Mouse (Mus musculus) midbrain, embryonic 13.5 days (tissue): ENCODE measurements around the gene Sdk1. TPM values are rescaled to one million over a fixed set of nuclear protein-coding genes. Genes with fewer than 3 reads are reported as not detected.

Source experiments
- ATAC-seq: fragments of 200-750 bp; cut with Nextera tagmentation; 2 replicates; pipeline ENCODE4 v1.8.0; 2017; ENCODE audit warnings: mild to moderate bottlenecking, moderate TSS enrichment, moderate library complexity
- H3K27ac ChIP-seq: fragments of 300-500 bp; sonication (generic); 2 replicates; pipeline ENCODE4 v1.5.1; 2015; ENCODE audit warnings: inconsistent platforms, mild to moderate bottlenecking, moderate library complexity
- H3K27me3 ChIP-seq: fragments of 300-500 bp; sonication (generic); 2 replicates; pipeline ENCODE4 v1.6.1; 2015; ENCODE audit warnings: mild to moderate bottlenecking, inconsistent platforms
- H3K36me3 ChIP-seq: fragments of 300-500 bp; sonication (generic); 2 replicates; pipeline ENCODE4 v1.6.1; 2015; ENCODE audit warnings: mild to moderate bottlenecking, inconsistent platforms
- H3K4me1 ChIP-seq: fragments of 300-500 bp; sonication (generic); replicated peaks from 2 replicates; pipeline ENCODE4 v1.6.1; 2015; ENCODE audit warnings: inconsistent platforms
- H3K4me2 ChIP-seq: fragments of 300-500 bp; sonication (generic); replicated peaks from 2 replicates; pipeline ENCODE4 v1.6.1; 2015; ENCODE audit warnings: moderate library complexity, mild to moderate bottlenecking, inconsistent platforms
- H3K4me3 ChIP-seq: fragments of 300-500 bp; sonication (generic); replicated peaks from 2 replicates; pipeline ENCODE4 v1.5.1; 2015; ENCODE audit warnings: mild to moderate bottlenecking, inconsistent platforms
- H3K9ac ChIP-seq: fragments of 300-500 bp; sonication (generic); replicated peaks from 2 replicates; pipeline ENCODE4 v1.6.1; 2015; ENCODE audit warnings: mild to moderate bottlenecking, inconsistent platforms
- H3K9me3 ChIP-seq: fragments of 300-500 bp; sonication (generic); 2 replicates; pipeline ENCODE4 v1.6.1; 2016; ENCODE audit warnings: mild to moderate bottlenecking, inconsistent platforms
- WGBS: fragments of 180-500 bp; shearing (Covaris S2); methylation state at CpG from one replicate; pipeline ENCODE4 v1.1.7; 2015; 5-methylcytosine and 5-hydroxymethylcytosine counted together
- polyA plus RNA-seq: library from polyadenylated mRNA; unstranded; fragments of >200 nt; fragmentation: Nextera tagmentation; extraction: Ambion mirVana; gene quantifications from 2 replicates; pipeline ENCODE4 v1.2.1, GENCODE M21; 2015

Sdk1 gene
- polyA plus RNA-seq, 1 experiment from 2014 or later, result 2.0 TPM

DNA sequence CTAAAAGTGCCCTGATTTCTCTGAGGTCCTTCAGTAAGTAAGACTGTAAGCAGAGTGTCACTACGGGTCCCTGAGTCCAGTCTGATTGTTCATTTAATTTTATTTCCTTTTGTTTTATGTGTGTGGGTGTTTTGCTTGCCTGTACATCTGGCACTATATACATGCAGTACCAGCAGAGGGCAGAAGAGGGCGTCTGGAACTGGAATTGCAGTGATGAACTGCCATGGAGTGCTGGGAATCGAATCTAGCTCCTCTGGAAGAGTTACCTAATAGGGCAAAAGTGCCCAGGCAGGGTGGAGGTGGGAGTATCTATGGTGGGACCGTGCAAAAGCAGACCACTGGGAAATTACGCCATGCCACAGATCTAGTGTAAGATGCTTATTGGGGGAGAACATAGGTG, 497.4 kb downstream of the Sdk1 start:
- no peaks in the 10 kb centered on the region for H3K36me3 ChIP-seq
- no peaks in the 10 kb centered on the region for H3K4me1 ChIP-seq
- no peaks in the 10 kb centered on the region for H3K27me3 ChIP-seq
- no peaks in the 10 kb centered on the region for H3K9me3 ChIP-seq
- H3K9ac ChIP-seq, result no peak overlapping the region
- 73% methylated on average over 5 of the region's 5 CpGs for WGBS
- H3K4me3 ChIP-seq, result no peak overlapping the region
- H3K27ac ChIP-seq, result no peak overlapping the region
- no peak for ATAC-seq
- no peak overlapping the region for H3K4me2 ChIP-seq

DNA sequence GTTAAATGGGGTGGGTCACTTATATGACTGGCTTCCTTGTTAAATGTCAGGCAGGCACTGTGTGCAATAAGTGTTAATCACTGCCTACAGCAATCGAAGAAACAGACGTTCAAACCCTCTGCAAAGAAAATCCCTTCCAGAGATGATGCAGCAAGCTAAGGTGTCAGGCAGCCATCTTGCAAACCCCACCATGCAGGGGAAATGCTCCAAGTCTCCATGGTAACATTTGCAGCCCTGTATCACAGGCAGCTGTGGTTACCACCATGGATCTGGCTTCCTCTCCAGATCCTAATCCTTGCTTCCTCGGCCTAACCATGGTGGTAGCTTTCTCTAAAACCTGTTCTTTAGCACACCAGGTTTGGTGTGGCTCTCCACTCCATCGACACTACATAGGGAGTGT, 507.5 kb downstream of the Sdk1 start:
- 83% methylated on average over 4 of the region's 4 CpGs for WGBS
- Histone ChIP-seq H3K4me3 (no peak overlapping the region), H3K27me3 (no peaks in the 10 kb centered on the region), H3K9me3 (no peaks in the 10 kb centered on the region), H3K27ac (no peak overlapping the region), H3K36me3 (no peaks in the 10 kb centered on the region), H3K4me2 (no peak overlapping the region), H3K4me1 (peaks cover under 1% of the 10 kb centered on the region), H3K9ac (no peak overlapping the region)
- no peak for ATAC-seq

DNA sequence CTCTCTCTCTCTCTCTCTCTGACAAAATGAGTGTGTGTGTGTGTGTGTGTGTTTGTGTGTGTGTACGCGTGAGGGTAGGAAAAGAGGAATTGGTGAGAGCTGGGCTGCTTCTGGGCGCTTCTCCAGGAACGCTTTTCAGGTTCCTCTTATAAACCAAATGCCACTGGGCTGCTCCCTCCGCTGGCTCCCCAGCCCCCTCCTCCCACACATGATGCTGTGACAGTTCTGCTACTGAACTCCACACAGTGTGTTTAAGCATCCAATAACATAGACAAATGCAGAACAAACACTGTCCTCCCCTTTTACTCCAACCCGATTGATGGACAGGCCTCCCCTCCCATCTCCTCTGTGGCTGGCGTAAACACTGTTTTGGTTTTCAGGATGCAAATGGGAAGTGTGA, 513.0 kb downstream of the Sdk1 start:
- Histone ChIP-seq H3K4me1 (peaks cover 15% of the 10 kb centered on the region), H3K27ac (no peak overlapping the region), H3K27me3 (no peaks in the 10 kb centered on the region), H3K9me3 (no peaks in the 10 kb centered on the region), H3K4me2 (0 out of 2 replicates have a peak overlapping the region, but pooled peaks have one; percentile 6), H3K36me3 (no peaks in the 10 kb centered on the region), H3K4me3 (no peak overlapping the region), H3K9ac (no peak overlapping the region)
- WGBS, result 23% methylated on average over 7 of the region's 7 CpGs
- ATAC-seq, result peak; percentile 75

DNA sequence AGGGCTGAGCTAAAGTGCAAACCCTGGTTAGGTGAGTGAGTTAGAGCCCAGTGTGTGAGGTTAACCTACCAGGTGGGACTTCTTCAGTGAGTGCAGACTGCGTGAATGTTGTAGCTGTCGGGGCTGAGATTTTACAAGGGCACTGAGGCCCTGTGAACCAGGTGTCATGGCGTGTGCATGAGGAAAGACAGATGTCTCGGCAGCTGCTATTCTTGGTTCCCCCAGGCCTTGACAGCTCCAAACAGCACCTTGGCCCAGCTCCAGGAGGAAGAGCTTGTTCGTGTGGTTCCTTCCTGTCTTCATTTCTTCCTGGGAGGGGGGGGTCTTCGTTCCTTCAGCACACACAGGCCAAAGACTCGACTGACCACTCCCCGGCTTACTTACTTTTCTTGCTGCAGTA, 517.6 kb downstream of the Sdk1 start:
- Histone ChIP-seq H3K4me2 (no peak overlapping the region), H3K4me1 (peaks cover 14% of the 10 kb centered on the region), H3K27me3 (no peaks in the 10 kb centered on the region), H3K9ac (no peak overlapping the region), H3K9me3 (no peaks in the 10 kb centered on the region), H3K36me3 (no peaks in the 10 kb centered on the region), H3K27ac (no peak overlapping the region), H3K4me3 (no peak overlapping the region)
- ATAC-seq, result no peak
- WGBS, result 87% methylated on average over 8 of the region's 8 CpGs

DNA sequence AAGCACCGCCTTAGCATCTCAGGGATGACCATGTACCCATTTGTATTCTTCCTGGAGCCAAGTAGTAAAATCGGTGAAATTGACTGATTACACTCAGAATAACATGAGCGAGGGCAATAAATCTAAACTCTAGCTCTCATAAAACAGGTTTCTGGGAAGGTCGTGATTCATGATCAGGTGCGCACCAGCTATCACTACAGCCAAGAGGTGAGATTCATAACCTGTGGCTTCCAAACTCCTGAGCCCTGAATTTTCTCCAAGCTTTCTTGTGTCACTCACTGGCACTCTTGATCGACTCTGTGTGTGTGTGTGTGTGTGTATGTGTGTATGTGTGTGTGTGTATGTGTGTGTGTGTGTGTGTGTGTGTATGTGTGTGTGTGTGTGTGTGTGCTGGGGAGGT, 522.8 kb downstream of the Sdk1 start:
- Histone ChIP-seq H3K4me2 (no peak overlapping the region), H3K4me1 (no peaks in the 10 kb centered on the region), H3K36me3 (no peaks in the 10 kb centered on the region), H3K9me3 (no peaks in the 10 kb centered on the region), H3K4me3 (no peak overlapping the region), H3K27ac (no peak overlapping the region), H3K27me3 (no peaks in the 10 kb centered on the region), H3K9ac (no peak overlapping the region)
- WGBS, result 93% methylated on average over 6 of the region's 6 CpGs
- ATAC-seq, result no peak

DNA sequence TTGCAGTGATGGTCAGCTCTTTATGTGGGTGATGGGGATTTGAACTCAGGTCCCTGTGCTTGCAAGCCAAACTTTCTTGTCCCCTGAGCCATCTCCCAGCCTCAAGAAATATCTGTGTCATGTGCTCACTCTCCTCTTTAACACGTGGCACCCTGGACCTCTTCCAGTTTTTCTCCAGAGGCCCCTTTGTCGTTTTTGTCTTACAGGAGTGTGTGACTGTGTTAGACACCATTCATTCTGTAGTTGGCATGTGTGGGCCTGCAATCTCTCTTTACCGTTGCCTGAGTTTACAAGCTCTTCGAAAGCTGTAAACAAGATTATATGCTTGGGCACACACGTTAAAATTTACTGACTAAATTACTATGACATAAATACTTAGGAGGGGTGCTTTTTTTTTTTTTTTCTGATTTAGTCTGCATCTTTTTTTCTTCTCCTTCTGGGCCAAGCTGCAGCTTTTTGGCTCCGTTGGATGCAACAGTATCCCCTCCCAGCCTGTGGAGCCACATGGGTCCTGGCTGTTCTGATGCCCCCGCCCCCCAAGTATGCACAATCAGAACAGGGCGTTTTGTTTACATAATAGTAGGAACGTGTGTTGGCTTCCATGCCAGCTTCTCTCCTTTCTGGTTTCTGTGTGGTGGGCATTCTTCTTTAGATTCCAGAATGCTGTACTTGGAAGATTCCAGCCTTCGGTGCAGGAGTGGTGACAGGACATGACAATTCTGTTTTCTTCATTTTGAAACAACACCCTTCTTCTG, 527.6 kb downstream of the Sdk1 start:
- Histone ChIP-seq H3K36me3 (no peaks in the 10 kb centered on the region), H3K27me3 (no peaks in the 10 kb centered on the region), H3K4me1 (no peaks in the 10 kb centered on the region), H3K27ac (no peak overlapping the region), H3K9ac (no peak overlapping the region), H3K9me3 (peaks cover 5% of the 10 kb centered on the region; the same call in 1 of the 2 replicates), H3K4me2 (no peak overlapping the region), H3K4me3 (no peak overlapping the region)
- WGBS, result 68% methylated on average over 10 of the region's 10 CpGs
- ATAC-seq, result no peak

DNA sequence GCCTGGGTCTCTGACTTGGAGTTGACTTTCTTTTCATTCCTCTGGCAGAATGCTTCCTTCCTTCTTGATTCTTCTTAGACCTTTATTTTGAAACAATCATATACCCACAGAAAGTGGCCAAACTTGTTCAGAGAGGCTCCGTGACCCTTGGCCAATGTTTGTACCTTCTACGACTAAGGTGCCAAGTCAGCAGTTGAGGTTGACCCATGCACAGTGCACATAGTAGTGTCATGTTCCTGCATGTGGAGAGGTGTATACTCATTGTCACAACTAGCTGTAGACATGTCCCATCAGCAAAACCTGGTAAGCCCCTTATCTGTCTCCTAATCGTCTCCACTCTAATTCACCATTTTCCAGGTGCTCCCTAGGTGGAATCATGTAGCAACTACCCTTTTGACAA, 530.2 kb downstream of the Sdk1 start:
- Histone ChIP-seq H3K4me2 (no peak overlapping the region), H3K4me1 (no peaks in the 10 kb centered on the region), H3K9ac (no peak overlapping the region), H3K9me3 (peaks cover 7% of the 10 kb centered on the region; the same call in 1 of the 2 replicates), H3K27ac (no peak overlapping the region), H3K27me3 (no peaks in the 10 kb centered on the region), H3K36me3 (no peaks in the 10 kb centered on the region), H3K4me3 (no peak overlapping the region)
- no peak for ATAC-seq
- WGBS, result 94% methylated on average over 3 of the region's 3 CpGs

DNA sequence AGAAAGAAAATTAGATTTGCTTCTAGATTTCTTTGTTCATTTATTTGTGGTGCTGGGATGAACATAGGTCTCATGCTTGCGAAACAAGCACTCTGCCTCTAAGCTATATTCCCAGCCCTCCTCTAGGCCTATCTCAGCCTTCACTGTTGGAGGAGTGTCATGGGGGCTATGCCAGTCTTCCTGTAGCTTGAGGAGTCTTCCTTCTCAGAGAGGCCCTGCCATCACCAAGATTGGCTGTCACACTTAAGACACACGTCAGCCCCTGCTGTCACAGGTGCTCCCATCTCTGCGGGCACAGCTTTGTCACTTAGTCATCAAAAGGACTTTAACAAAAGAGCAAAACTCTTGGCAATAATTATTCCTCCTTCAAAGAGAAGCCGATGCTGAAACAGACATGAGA, 536.9 kb downstream of the Sdk1 start:
- no peak overlapping the region for H3K4me3 ChIP-seq
- H3K9me3 ChIP-seq, result peaks cover 7% of the 10 kb centered on the region; the same call in 1 of the 2 replicates
- 67% methylated on average over 4 of the region's 4 CpGs for WGBS
- ATAC-seq, result no peak
- H3K4me1 ChIP-seq, result 0 out of 2 replicates have a peak, but pooled peaks cover 2% of the 10 kb centered on the region
- no peak overlapping the region for H3K4me2 ChIP-seq
- H3K36me3 ChIP-seq, result no peaks in the 10 kb centered on the region
- no peak overlapping the region for H3K9ac ChIP-seq
- H3K27me3 ChIP-seq, result no peaks in the 10 kb centered on the region
- H3K27ac ChIP-seq, result no peak overlapping the region

DNA sequence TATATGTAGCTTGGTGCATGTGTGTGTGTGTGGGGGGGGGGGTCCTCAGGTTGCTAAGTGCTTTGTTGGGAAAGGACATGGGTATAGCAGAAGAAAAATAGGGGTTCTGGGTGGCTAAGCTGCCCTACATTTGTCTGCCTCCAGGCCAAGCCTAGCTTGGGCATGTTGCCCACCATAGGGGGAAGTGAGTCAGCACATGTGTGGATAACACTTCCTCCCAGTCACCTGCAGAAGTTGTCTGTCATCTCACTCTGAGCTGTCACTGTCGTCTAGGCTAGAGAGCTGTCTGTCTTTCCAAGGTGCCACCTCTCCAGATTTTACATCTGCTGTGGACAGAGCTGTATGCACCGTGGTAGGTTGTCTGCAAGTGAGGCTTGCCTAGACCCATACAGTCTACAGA, 539.9 kb downstream of the Sdk1 start:
- no peaks in the 10 kb centered on the region for H3K9me3 ChIP-seq
- H3K36me3 ChIP-seq, result no peaks in the 10 kb centered on the region
- no peak overlapping the region for H3K4me2 ChIP-seq
- H3K9ac ChIP-seq, result no peak overlapping the region
- 0 out of 2 replicates have a peak, but pooled peaks cover 2% of the 10 kb centered on the region for H3K4me1 ChIP-seq
- H3K4me3 ChIP-seq, result no peak overlapping the region
- WGBS, result 88% methylated on average over 2 of the region's 2 CpGs
- ATAC-seq, result no peak
- no peak overlapping the region for H3K27ac ChIP-seq
- H3K27me3 ChIP-seq, result no peaks in the 10 kb centered on the region

DNA sequence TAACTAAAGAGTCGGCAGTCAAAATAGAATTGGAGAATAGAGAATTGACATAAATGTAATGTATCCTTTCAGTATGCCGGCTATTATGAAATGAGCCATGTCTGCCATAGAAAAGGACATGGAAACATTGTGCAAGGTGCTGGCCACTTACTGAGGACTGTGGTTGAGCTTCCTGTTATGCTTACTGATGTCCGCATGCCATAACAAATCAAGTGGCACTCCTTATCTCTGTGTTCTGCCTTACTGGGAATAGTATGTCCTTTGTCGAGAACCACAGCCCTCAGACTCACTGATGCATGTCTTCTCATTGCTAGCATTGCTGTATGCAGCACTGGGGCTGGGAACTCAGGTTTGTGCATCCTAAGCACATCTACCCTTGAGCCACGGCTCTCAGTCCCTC, 541.0 kb downstream of the Sdk1 start:
- Histone ChIP-seq H3K4me1 (0 out of 2 replicates have a peak, but pooled peaks cover 2% of the 10 kb centered on the region), H3K9me3 (no peaks in the 10 kb centered on the region), H3K27me3 (no peaks in the 10 kb centered on the region), H3K36me3 (no peaks in the 10 kb centered on the region), H3K27ac (no peak overlapping the region), H3K4me3 (no peak overlapping the region), H3K9ac (no peak overlapping the region), H3K4me2 (no peak overlapping the region)
- ATAC-seq, result no peak
- WGBS, result 91% methylated on average over 5 of the region's 5 CpGs

DNA sequence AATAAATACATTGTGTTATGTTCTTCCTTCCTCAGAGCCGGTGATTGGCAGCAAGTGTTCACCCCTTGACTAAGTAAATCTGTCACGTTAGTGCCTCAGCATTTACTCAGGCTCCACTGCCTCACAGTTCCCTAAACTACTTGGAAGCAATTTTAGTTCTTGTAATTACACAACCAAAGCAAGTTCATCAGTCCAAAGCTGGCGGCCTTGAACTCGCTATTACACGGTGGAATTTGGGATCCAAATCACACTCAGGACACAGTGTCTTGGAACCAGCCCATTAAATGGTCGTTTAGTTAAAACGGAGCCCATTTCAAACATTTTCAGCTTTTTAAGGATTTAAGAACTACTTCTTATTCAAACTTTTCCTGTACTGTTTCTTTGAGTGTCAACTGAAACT, 542.2 kb downstream of the Sdk1 start:
- H3K4me3 ChIP-seq, result no peak overlapping the region
- H3K27ac ChIP-seq, result no peak overlapping the region
- H3K27me3 ChIP-seq, result no peaks in the 10 kb centered on the region
- no peaks in the 10 kb centered on the region for H3K4me1 ChIP-seq
- no peak for ATAC-seq
- H3K9me3 ChIP-seq, result no peaks in the 10 kb centered on the region
- H3K36me3 ChIP-seq, result no peaks in the 10 kb centered on the region
- no peak overlapping the region for H3K9ac ChIP-seq
- no peak overlapping the region for H3K4me2 ChIP-seq
- 94% methylated on average over 7 of the region's 7 CpGs for WGBS

DNA sequence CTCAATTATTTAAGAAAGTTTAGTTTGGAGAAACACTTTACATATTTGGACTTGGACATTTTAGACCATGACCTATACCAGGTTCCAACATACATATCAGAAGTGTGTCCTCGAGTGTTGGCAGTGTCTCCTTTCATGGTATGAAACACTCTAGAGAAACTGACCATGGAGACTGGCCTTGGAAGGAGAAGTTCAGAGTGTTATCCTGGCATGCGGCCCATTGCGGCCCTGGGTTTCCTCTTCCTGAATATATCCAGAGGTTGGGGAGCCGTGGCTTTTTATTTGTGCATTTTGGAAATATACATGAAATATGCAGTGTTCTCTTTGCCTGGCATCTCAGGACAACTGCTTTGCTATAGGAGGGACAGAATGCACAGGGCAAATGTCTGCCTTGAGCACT, 552.6 kb downstream of the Sdk1 start:
- no peak for ATAC-seq
- H3K27ac ChIP-seq, result no peak overlapping the region
- H3K36me3 ChIP-seq, result no peaks in the 10 kb centered on the region
- no peak overlapping the region for H3K9ac ChIP-seq
- H3K4me3 ChIP-seq, result no peak overlapping the region
- no peaks in the 10 kb centered on the region for H3K9me3 ChIP-seq
- no peak overlapping the region for H3K4me2 ChIP-seq
- 97% methylated on average over 4 of the region's 4 CpGs for WGBS
- H3K27me3 ChIP-seq, result no peaks in the 10 kb centered on the region
- H3K4me1 ChIP-seq, result 0 out of 2 replicates have a peak, but pooled peaks cover 3% of the 10 kb centered on the region

DNA sequence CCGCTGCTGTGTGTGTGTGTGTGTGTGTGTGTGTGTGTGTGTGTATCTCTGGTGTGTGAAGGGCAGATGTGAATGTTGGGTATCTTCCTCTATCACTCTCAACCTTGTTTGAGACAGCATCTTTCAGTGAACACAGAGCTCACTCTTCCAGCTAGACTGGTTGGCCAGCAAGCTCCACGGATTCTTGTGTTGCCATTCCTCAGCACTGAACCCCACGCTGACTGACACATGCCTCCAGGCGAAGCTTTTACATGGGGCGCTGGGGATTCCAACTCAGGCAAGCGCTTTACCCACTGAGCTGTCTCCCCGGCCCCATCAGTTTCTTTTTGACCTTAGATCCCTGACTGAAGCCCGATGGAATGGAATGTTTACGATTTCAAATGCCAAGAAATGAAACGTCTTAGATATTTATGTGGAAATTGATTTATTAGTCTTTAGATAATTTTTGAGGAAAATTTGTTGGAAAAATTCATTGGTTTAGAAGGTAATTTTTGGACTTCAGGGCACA, 582.6 kb downstream of the Sdk1 start:
- 87% methylated on average over 10 of the region's 10 CpGs for WGBS
- 0 out of 2 replicates have a peak, but pooled peaks cover 1% of the 10 kb centered on the region for H3K4me1 ChIP-seq
- no peak overlapping the region for H3K4me3 ChIP-seq
- no peak for ATAC-seq
- H3K9me3 ChIP-seq, result no peaks in the 10 kb centered on the region
- H3K9ac ChIP-seq, result no peak overlapping the region
- no peaks in the 10 kb centered on the region for H3K27me3 ChIP-seq
- H3K27ac ChIP-seq, result no peak overlapping the region
- no peak overlapping the region for H3K4me2 ChIP-seq
- no peaks in the 10 kb centered on the region for H3K36me3 ChIP-seq
